Mouse (Mus musculus): Measurements from ENCODE around the gene Zfp446. TPM values are rescaled to one million over a fixed set of nuclear protein-coding genes. Genes with fewer than 3 reads are reported as not detected.
A peak's percentile ranks its signal among the peaks of the same experiment; 100 is the strongest.

The Zfp446 gene
- polyA plus RNA-seq, 1 experiment = 5.1 TPM

GRCm38 (mm10) chr7:13010005-13010908 lies 32.6 kb downstream of the Zfp446 start, which contains the start of gene Zbtb45:
TSS of gene Zbtb45 (minus strand) at chr7:13010034.
- no peaks in the 10 kb centered on the region for H3K27me3 ChIP-seq (ENCODE audit: control insufficient read depth, insufficient read depth, low read length, poor library complexity, severe bottlenecking)
- peak within 1 kb of the TSS; percentile 97 for H3K4me3 ChIP-seq (ENCODE audit: low read depth, low read length)
- H3K9me3 ChIP-seq (replicated peaks; ENCODE audit: control insufficient read depth, insufficient read depth, low read length, poor library complexity, severe bottlenecking) = no peaks in the 10 kb centered on the region
- no peak for TF ChIP-seq CTCF (IDR thresholded peaks at IDR 0.05; ENCODE audit: low read depth, low read length)
- TF ChIP-seq EP300 (IDR thresholded peaks at IDR 0.05; ENCODE audit: insufficient read depth, low read depth, low read length) = no peak
- TF ChIP-seq POLR2A (IDR thresholded peaks at IDR 0.05; ENCODE audit: insufficient read depth, low read length) = no peak
- no peaks in the 10 kb centered on the region for H3K36me3 ChIP-seq (ENCODE audit: control insufficient read depth, insufficient read depth, low read length, poor library complexity, severe bottlenecking)
- peaks cover 1% of the 10 kb centered on the region for H3K4me1 ChIP-seq (ENCODE audit: control insufficient read depth, insufficient read depth, low read length)
- H3K27ac ChIP-seq (ENCODE audit: insufficient read depth, low read length) = peak within 1 kb of the TSS; percentile 98
- H3K9ac ChIP-seq (ENCODE audit: low read depth, poor library complexity, severe bottlenecking) = peak within 1 kb of the TSS; percentile 92

- Histone ChIP-seq H3K27ac (ENCODE audit: insufficient read depth, low read length) (peak overlapping the region; percentile 100), H3K4me1 (ENCODE audit: control insufficient read depth, insufficient read depth, low read length) (peaks cover 1% of the 10 kb centered on the region), H3K27me3 (ENCODE audit: control insufficient read depth, insufficient read depth, low read length, poor library complexity, severe bottlenecking) (no peaks in the 10 kb centered on the region), H3K9me3 (replicated peaks; ENCODE audit: control insufficient read depth, insufficient read depth, low read length, poor library complexity, severe bottlenecking) (no peaks in the 10 kb centered on the region), H3K4me3 (ENCODE audit: low read depth, low read length) (no peak overlapping the region), H3K9ac (ENCODE audit: low read depth, poor library complexity, severe bottlenecking) (peak overlapping the region; percentile 64), H3K36me3 (ENCODE audit: control insufficient read depth, insufficient read depth, low read length, poor library complexity, severe bottlenecking) (no peaks in the 10 kb centered on the region)
- TF ChIP-seq POLR2A (IDR thresholded peaks at IDR 0.05; ENCODE audit: insufficient read depth, low read length) (no peak), CTCF (IDR thresholded peaks at IDR 0.05; ENCODE audit: low read depth, low read length) (no peak), EP300 (IDR thresholded peaks at IDR 0.05; ENCODE audit: insufficient read depth, low read depth, low read length) (no peak)
Measured at GRCm38 (mm10) chr7:13013671-13014070, 36.0 kb downstream of the Zfp446 start.

GRCm38 (mm10) chr7:13014275-13014839 lies 36.7 kb downstream of the Zfp446 start:
- Histone ChIP-seq H3K9me3 (replicated peaks; ENCODE audit: control insufficient read depth, insufficient read depth, low read length, poor library complexity, severe bottlenecking) (no peaks in the 10 kb centered on the region), H3K4me3 (ENCODE audit: low read depth, low read length) (no peak overlapping the region), H3K36me3 (ENCODE audit: control insufficient read depth, insufficient read depth, low read length, poor library complexity, severe bottlenecking) (no peaks in the 10 kb centered on the region), H3K4me1 (ENCODE audit: control insufficient read depth, insufficient read depth, low read length) (peaks cover 1% of the 10 kb centered on the region), H3K27me3 (ENCODE audit: control insufficient read depth, insufficient read depth, low read length, poor library complexity, severe bottlenecking) (no peaks in the 10 kb centered on the region), H3K9ac (ENCODE audit: low read depth, poor library complexity, severe bottlenecking) (peak overlapping the region; percentile 64; the same call in 1 of the 2 replicates), H3K27ac (ENCODE audit: insufficient read depth, low read length) (peak overlapping the region; percentile 100)
- TF ChIP-seq CTCF (IDR thresholded peaks at IDR 0.05; ENCODE audit: low read depth, low read length) (no peak), EP300 (IDR thresholded peaks at IDR 0.05; ENCODE audit: insufficient read depth, low read depth, low read length) (peak; percentile 99)

GRCm38 (mm10) chr7:13015217-13015616 lies 37.6 kb downstream of the Zfp446 start:
- Histone ChIP-seq H3K36me3 (ENCODE audit: control insufficient read depth, insufficient read depth, low read length, poor library complexity, severe bottlenecking) (no peaks in the 10 kb centered on the region), H3K9ac (ENCODE audit: low read depth, poor library complexity, severe bottlenecking) (no peak overlapping the region), H3K4me3 (ENCODE audit: low read depth, low read length) (no peak overlapping the region), H3K27ac (ENCODE audit: insufficient read depth, low read length) (peak overlapping the region; percentile 89), H3K27me3 (ENCODE audit: control insufficient read depth, insufficient read depth, low read length, poor library complexity, severe bottlenecking) (no peaks in the 10 kb centered on the region), H3K9me3 (replicated peaks; ENCODE audit: control insufficient read depth, insufficient read depth, low read length, poor library complexity, severe bottlenecking) (no peaks in the 10 kb centered on the region), H3K4me1 (ENCODE audit: control insufficient read depth, insufficient read depth, low read length) (peaks cover 1% of the 10 kb centered on the region)
- TF ChIP-seq POLR2A (IDR thresholded peaks at IDR 0.05; ENCODE audit: insufficient read depth, low read length) (no peak), EP300 (IDR thresholded peaks at IDR 0.05; ENCODE audit: insufficient read depth, low read depth, low read length) (no peak), CTCF (IDR thresholded peaks at IDR 0.05; ENCODE audit: low read depth, low read length) (no peak)

- Histone ChIP-seq H3K4me3 (ENCODE audit: low read depth, low read length) (peak overlapping the region; percentile 65), H3K36me3 (ENCODE audit: control insufficient read depth, insufficient read depth, low read length, poor library complexity, severe bottlenecking) (peaks cover 29% of the 10 kb centered on the region), H3K9ac (ENCODE audit: low read depth, poor library complexity, severe bottlenecking) (peak overlapping the region; percentile 97), H3K9me3 (replicated peaks; ENCODE audit: control insufficient read depth, insufficient read depth, low read length, poor library complexity, severe bottlenecking) (no peaks in the 10 kb centered on the region), H3K4me1 (ENCODE audit: control insufficient read depth, insufficient read depth, low read length) (no peaks in the 10 kb centered on the region), H3K27ac (ENCODE audit: insufficient read depth, low read length) (peak overlapping the region; percentile 85), H3K27me3 (ENCODE audit: control insufficient read depth, insufficient read depth, low read length, poor library complexity, severe bottlenecking) (no peaks in the 10 kb centered on the region)
- TF ChIP-seq POLR2A (IDR thresholded peaks at IDR 0.05; ENCODE audit: insufficient read depth, low read length) (peak; percentile 68), CTCF (IDR thresholded peaks at IDR 0.05; ENCODE audit: low read depth, low read length) (no peak), EP300 (IDR thresholded peaks at IDR 0.05; ENCODE audit: insufficient read depth, low read depth, low read length) (peak; percentile 84)
Measured at GRCm38 (mm10) chr7:13022773-13023535, 45.3 kb downstream of the Zfp446 start.

All from ES-Bruce4 (cell line).